Mouse (Mus musculus) midbrain, embryonic 11.5 days (tissue): ENCODE measurements around the gene Dlgap5. TPM values are rescaled to one million over a fixed set of nuclear protein-coding genes. Genes with fewer than 3 reads are reported as not detected.

Experiments used
- ATAC-seq: fragments of 200-750 bp; cut with Nextera tagmentation; 2 replicates; pipeline ENCODE4 v1.8.0; 2017; ENCODE audit warnings: moderate TSS enrichment, moderate library complexity; ENCODE audit not compliant: low FRiP score
- DNase-seq: peaks from one replicate; pipeline ENCODE4 v3.0.0; 2015; ENCODE audit warnings: low spot score; ENCODE audit errors: missing footprints
- H3K27ac ChIP-seq: fragments of 300-500 bp; sonication (generic); 2 replicates; pipeline ENCODE4 v1.5.1; 2014; ENCODE audit warnings: low read depth, low read length
- H3K27me3 ChIP-seq: fragments of 300-500 bp; sonication (generic); 2 replicates; pipeline ENCODE4 v1.6.1; 2014; ENCODE audit warnings: mild to moderate bottlenecking, low read length, moderate library complexity, mixed read lengths; ENCODE audit not compliant: control insufficient read depth, insufficient read depth
- H3K36me3 ChIP-seq: fragments of 300-500 bp; sonication (generic); 2 replicates; pipeline ENCODE4 v1.6.1; 2014; ENCODE audit warnings: mild to moderate bottlenecking, low read length, moderate library complexity, mixed read lengths; ENCODE audit not compliant: control insufficient read depth, insufficient read depth
- H3K4me1 ChIP-seq: fragments of 300-500 bp; sonication (generic); 2 replicates; pipeline ENCODE4 v1.6.1; 2014; ENCODE audit warnings: low read length; ENCODE audit not compliant: control insufficient read depth, insufficient read depth
- H3K4me2 ChIP-seq: fragments of 300-500 bp; sonication (generic); 2 replicates; pipeline ENCODE4 v1.6.1; 2014; ENCODE audit warnings: mild to moderate bottlenecking, moderate library complexity
- H3K4me3 ChIP-seq: fragments of 300-500 bp; sonication (generic); 2 replicates; pipeline ENCODE4 v1.5.1; 2014; ENCODE audit warnings: low read depth, low read length
- H3K9ac ChIP-seq: fragments of 300-500 bp; sonication (generic); 2 replicates; pipeline ENCODE4 v1.6.1; 2014; ENCODE audit warnings: low read length
- H3K9me3 ChIP-seq: fragments of 300-500 bp; sonication (generic); 2 replicates; pipeline ENCODE4 v1.6.1; 2016; ENCODE audit warnings: low read length; ENCODE audit not compliant: control insufficient read depth
- WGBS: fragments of 180-500 bp; shearing (Covaris S2); extraction: QIAGEN DNeasy Blood & Tissue Kit; methylation state at CpG from one replicate; pipeline ENCODE4 v1.1.7; 2014; 5-methylcytosine and 5-hydroxymethylcytosine counted together
- polyA plus RNA-seq: library from polyadenylated mRNA; unstranded; fragments of >200 nt; fragmentation: Nextera tagmentation; extraction: Ambion mirVana; gene quantifications from 2 replicates; pipeline ENCODE4 v1.2.1, GENCODE M21; 2014

Dlgap5 gene
- polyA plus RNA-seq, 1 experiment from 2014 or later = 61.2 TPM

GRCm38 (mm10) chr14:47445331-47446095 lies 27.3 kb upstream of the Dlgap5 start:
- Histone ChIP-seq H3K4me3 (no peak overlapping the region), H3K36me3 (no peaks in the 10 kb centered on the region), H3K9me3 (no peaks in the 10 kb centered on the region), H3K27ac (no peak overlapping the region), H3K4me2 (no peak overlapping the region), H3K4me1 (no peaks in the 10 kb centered on the region), H3K27me3 (no peaks in the 10 kb centered on the region), H3K9ac (no peak overlapping the region)
- ATAC-seq (no peak), DNase-seq (no peak)
- 76% methylated on average over 9 of the region's 9 CpGs for WGBS

GRCm38 (mm10) chr14:47444907-47445306 lies 26.7 kb upstream of the Dlgap5 start:
- H3K4me1 ChIP-seq = no peaks in the 10 kb centered on the region
- H3K36me3 ChIP-seq = no peaks in the 10 kb centered on the region
- 78% methylated on average over 2 of the region's 2 CpGs for WGBS

GRCm38 (mm10) chr14:47438947-47439346 lies 20.7 kb upstream of the Dlgap5 start:
- Histone ChIP-seq H3K4me3 (no peak overlapping the region), H3K27ac (no peak overlapping the region), H3K9me3 (no peaks in the 10 kb centered on the region), H3K27me3 (no peaks in the 10 kb centered on the region), H3K36me3 (no peaks in the 10 kb centered on the region), H3K4me2 (no peak overlapping the region), H3K4me1 (no peaks in the 10 kb centered on the region), H3K9ac (no peak overlapping the region)
- DNase-seq (no peak), ATAC-seq (no peak)
- WGBS = 69% methylated on average over 3 of the region's 3 CpGs

More at GRCm38 (mm10) chr14:47444907-47445306, 26.7 kb upstream of the Dlgap5 start:
- Histone ChIP-seq H3K27ac (no peak overlapping the region), H3K27me3 (no peaks in the 10 kb centered on the region), H3K4me2 (no peak overlapping the region), H3K9ac (no peak overlapping the region), H3K4me3 (no peak overlapping the region), H3K9me3 (no peaks in the 10 kb centered on the region)
- DNase-seq (no peak), ATAC-seq (no peak)

GRCm38 (mm10) chr14:47432987-47433386 lies 14.8 kb upstream of the Dlgap5 start:
- ATAC-seq = no peak
- no peak overlapping the region for H3K4me3 ChIP-seq
- no peaks in the 10 kb centered on the region for H3K27me3 ChIP-seq
- no peak overlapping the region for H3K27ac ChIP-seq
- H3K9me3 ChIP-seq = no peaks in the 10 kb centered on the region
- H3K36me3 ChIP-seq = no peaks in the 10 kb centered on the region
- no peaks in the 10 kb centered on the region for H3K4me1 ChIP-seq
- no peak overlapping the region for H3K9ac ChIP-seq
- DNase-seq = no peak
- no peak overlapping the region for H3K4me2 ChIP-seq

GRCm38 (mm10) chr14:47422466-47422865 lies 4.3 kb upstream of the Dlgap5 start:
- no peak overlapping the region for H3K4me3 ChIP-seq
- no peak overlapping the region for H3K9ac ChIP-seq
- no peak overlapping the region for H3K27ac ChIP-seq
- H3K4me1 ChIP-seq = peaks cover under 1% of the 10 kb centered on the region
- H3K36me3 ChIP-seq = no peaks in the 10 kb centered on the region
- H3K4me2 ChIP-seq = no peak overlapping the region
- 70% methylated on average over 4 of the region's 4 CpGs for WGBS
- no peaks in the 10 kb centered on the region for H3K9me3 ChIP-seq
- DNase-seq = no peak
- no peak for ATAC-seq
- H3K27me3 ChIP-seq = no peaks in the 10 kb centered on the region

- H3K4me1 ChIP-seq = peaks cover 6% of the 10 kb centered on the region
- DNase-seq (no peak), ATAC-seq (no peak)
- H3K36me3 ChIP-seq = no peaks in the 10 kb centered on the region
- H3K27me3 ChIP-seq = no peaks in the 10 kb centered on the region
- H3K4me2 ChIP-seq = no peak overlapping the region
- H3K4me3 ChIP-seq = no peak overlapping the region
- 43% methylated on average over 2 of the region's 2 CpGs for WGBS
- no peak overlapping the region for H3K9ac ChIP-seq
- no peak overlapping the region for H3K27ac ChIP-seq
- H3K9me3 ChIP-seq = no peaks in the 10 kb centered on the region
Observed at GRCm38 (mm10) chr14:47421606-47422005, 3.4 kb upstream of the Dlgap5 start.

- Histone ChIP-seq H3K9ac (no peak overlapping the region), H3K4me1 (peaks cover 6% of the 10 kb centered on the region), H3K36me3 (no peaks in the 10 kb centered on the region), H3K4me3 (no peak overlapping the region), H3K4me2 (no peak overlapping the region), H3K27ac (no peak overlapping the region), H3K9me3 (no peaks in the 10 kb centered on the region), H3K27me3 (no peaks in the 10 kb centered on the region)
- no peak for ATAC-seq
- no peak for DNase-seq
- 95% methylated on average over 24 of the region's 24 CpGs for WGBS
Observed at GRCm38 (mm10) chr14:47419723-47420276, 1.6 kb upstream of the Dlgap5 start.

GRCm38 (mm10) chr14:47419034-47419625 lies 923 bp upstream of the Dlgap5 start:
- no peak for DNase-seq
- H3K9ac ChIP-seq = peak overlapping the region; percentile 55; the same call in 1 of the 2 replicates
- ATAC-seq = no peak

GRCm38 (mm10) chr14:47418666-47418991 lies 422 bp upstream of the Dlgap5 start:
- Histone ChIP-seq H3K9me3 (no peaks in the 10 kb centered on the region), H3K9ac (peak overlapping the region; percentile 55)
- WGBS = 58% methylated on average over 5 of the region's 5 CpGs

More at GRCm38 (mm10) chr14:47419034-47419625, 923 bp upstream of the Dlgap5 start:
- Histone ChIP-seq H3K27ac (no peak overlapping the region), H3K4me3 (no peak overlapping the region), H3K4me1 (peaks cover 6% of the 10 kb centered on the region), H3K4me2 (no peak overlapping the region), H3K36me3 (no peaks in the 10 kb centered on the region), H3K9me3 (no peaks in the 10 kb centered on the region), H3K27me3 (no peaks in the 10 kb centered on the region)
- 90% methylated on average over 9 of the region's 9 CpGs for WGBS

More at GRCm38 (mm10) chr14:47418666-47418991, 422 bp upstream of the Dlgap5 start:
- H3K4me2 ChIP-seq = peak overlapping the region; percentile 63; the same call in 1 of the 2 replicates
- peaks cover 6% of the 10 kb centered on the region for H3K4me1 ChIP-seq
- H3K27me3 ChIP-seq = no peaks in the 10 kb centered on the region
- ATAC-seq (no peak), DNase-seq (no peak)
- no peak overlapping the region for H3K27ac ChIP-seq
- peak overlapping the region; percentile 56; the same call in 1 of the 2 replicates for H3K4me3 ChIP-seq
- H3K36me3 ChIP-seq = no peaks in the 10 kb centered on the region; the same call in 1 of the 2 replicates
